Mouse (Mus musculus): Measurements from ENCODE around the gene Sgms1. TPM values are rescaled to one million over a fixed set of nuclear protein-coding genes. Genes with fewer than 3 reads are reported as not detected.
"Not testable (repeated sequence)": the region's sequence is repeated elsewhere in the genome, so short reads cannot be mapped to it uniquely, and the experiment has no call there.

Sgms1 gene
- polyA plus RNA-seq, 1 experiment from 2014 or later = 31.8 TPM

GRCm38 (mm10) chr19:32365111-32365510 lies 24.4 kb downstream of the Sgms1 start:
- no peaks in the 10 kb centered on the region for H3K36me3 ChIP-seq
- no peak for ATAC-seq
- H3K9me3 ChIP-seq (replicated peaks) = no peaks in the 10 kb centered on the region
- no peak overlapping the region for H3K4me3 ChIP-seq
- H3K4me2 ChIP-seq = no peak overlapping the region
- no peaks in the 10 kb centered on the region for H3K27me3 ChIP-seq (replicated peaks)
- H3K9ac ChIP-seq = no peak overlapping the region
- H3K27ac ChIP-seq = no peak overlapping the region
- 75% methylated on average over 6 of the region's 6 CpGs for WGBS (ENCODE audit: insufficient replicate concordance)
- peaks cover 28% of the 10 kb centered on the region for H3K4me1 ChIP-seq

DNA sequence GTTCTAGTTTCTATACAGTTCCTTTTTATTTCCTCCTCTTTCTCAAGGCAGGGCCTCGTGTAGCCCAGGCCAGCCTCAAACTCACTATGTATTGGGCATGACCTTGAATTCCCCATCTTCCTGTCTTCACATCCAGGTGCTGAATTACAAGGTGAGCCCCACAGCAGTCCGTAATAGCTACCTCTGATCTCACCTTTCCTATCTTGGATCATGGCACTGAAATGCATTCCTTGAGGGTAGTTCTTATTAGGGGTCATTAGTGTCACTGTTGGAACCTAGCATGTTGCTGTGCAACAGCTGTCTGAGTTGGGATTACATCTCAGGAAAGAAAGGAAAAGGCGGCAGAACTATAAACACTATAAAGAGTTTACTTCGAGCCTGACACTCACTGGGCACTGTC lies 25.9 kb downstream of the Sgms1 start:
- ATAC-seq = no peak

DNA sequence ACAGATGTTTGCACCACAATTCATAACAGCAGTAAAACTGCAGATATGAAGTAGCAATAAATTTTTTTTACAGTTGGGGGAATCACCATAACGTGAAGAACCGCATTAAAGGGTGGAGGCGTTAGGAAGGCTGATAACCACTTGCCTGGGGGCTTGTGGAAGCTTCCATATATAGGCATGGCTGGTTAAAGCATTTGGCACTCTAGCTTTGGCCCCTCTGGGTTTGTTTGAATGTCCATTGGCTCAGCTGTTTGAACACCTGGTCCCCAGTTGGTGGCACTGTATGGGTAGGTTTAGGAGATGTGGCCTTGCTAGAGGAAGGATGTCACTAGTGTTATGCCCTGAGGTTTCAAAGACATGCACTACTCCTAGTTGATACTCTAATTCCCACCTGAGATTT lies 27.0 kb downstream of the Sgms1 start:
- 26% methylated on average over 3 of the region's 3 CpGs for WGBS (ENCODE audit: insufficient replicate concordance)
- Histone ChIP-seq H3K36me3 (no peaks in the 10 kb centered on the region), H3K4me2 (no peak overlapping the region), H3K4me3 (no peak overlapping the region), H3K4me1 (peaks cover 32% of the 10 kb centered on the region), H3K9ac (no peak overlapping the region), H3K27me3 (replicated peaks) (no peaks in the 10 kb centered on the region), H3K9me3 (replicated peaks) (no peaks in the 10 kb centered on the region), H3K27ac (no peak overlapping the region)
- no peak for ATAC-seq

More for the DNA sequence above, 25.9 kb downstream of the Sgms1 start:
- Histone ChIP-seq H3K27ac (no peak overlapping the region), H3K4me3 (no peak overlapping the region), H3K9ac (no peak overlapping the region), H3K4me2 (no peak overlapping the region), H3K9me3 (replicated peaks) (no peaks in the 10 kb centered on the region), H3K27me3 (replicated peaks) (no peaks in the 10 kb centered on the region), H3K4me1 (peaks cover 31% of the 10 kb centered on the region), H3K36me3 (no peaks in the 10 kb centered on the region)
- 67% methylated on average over 4 of the region's 4 CpGs for WGBS (ENCODE audit: insufficient replicate concordance)

GRCm38 (mm10) chr19:32360989-32361698 lies 28.4 kb downstream of the Sgms1 start:
- no peak for ATAC-seq
- Histone ChIP-seq H3K9ac (no peak overlapping the region), H3K9me3 (replicated peaks) (no peaks in the 10 kb centered on the region), H3K4me1 (peaks cover 32% of the 10 kb centered on the region), H3K4me2 (no peak overlapping the region), H3K4me3 (no peak overlapping the region), H3K27ac (no peak overlapping the region), H3K27me3 (replicated peaks) (no peaks in the 10 kb centered on the region), H3K36me3 (no peaks in the 10 kb centered on the region)
- WGBS (ENCODE audit: insufficient replicate concordance) = 52% methylated on average over 1 of the region's 1 CpGs

- H3K36me3 ChIP-seq = no peaks in the 10 kb centered on the region
- no peak overlapping the region for H3K4me3 ChIP-seq
- WGBS (ENCODE audit: insufficient replicate concordance) = 27% methylated on average over 3 of the region's 3 CpGs
- no peaks in the 10 kb centered on the region for H3K9me3 ChIP-seq (replicated peaks)
- H3K27me3 ChIP-seq (replicated peaks) = no peaks in the 10 kb centered on the region
- H3K4me1 ChIP-seq = peaks cover 32% of the 10 kb centered on the region
- H3K4me2 ChIP-seq = no peak overlapping the region
- H3K9ac ChIP-seq = no peak overlapping the region
- ATAC-seq = no peak
- H3K27ac ChIP-seq = no peak overlapping the region
These were observed 29.0 kb downstream of the Sgms1 start for GRCm38 (mm10) chr19:32360546-32360945.

- no peak overlapping the region for H3K9ac ChIP-seq
- H3K27ac ChIP-seq = no peak overlapping the region
- H3K9me3 ChIP-seq (replicated peaks) = no peaks in the 10 kb centered on the region
- H3K4me1 ChIP-seq = peaks cover 32% of the 10 kb centered on the region
- no peak overlapping the region for H3K4me2 ChIP-seq
- H3K27me3 ChIP-seq (replicated peaks) = no peaks in the 10 kb centered on the region
- H3K4me3 ChIP-seq = no peak overlapping the region
- peak; percentile 68; the same call in 1 of the 2 replicates for ATAC-seq
- WGBS (ENCODE audit: insufficient replicate concordance) = 64% methylated on average over 12 of the region's 12 CpGs
- H3K36me3 ChIP-seq = no peaks in the 10 kb centered on the region
These were observed 30.6 kb downstream of the Sgms1 start for GRCm38 (mm10) chr19:32358699-32359517.

DNA sequence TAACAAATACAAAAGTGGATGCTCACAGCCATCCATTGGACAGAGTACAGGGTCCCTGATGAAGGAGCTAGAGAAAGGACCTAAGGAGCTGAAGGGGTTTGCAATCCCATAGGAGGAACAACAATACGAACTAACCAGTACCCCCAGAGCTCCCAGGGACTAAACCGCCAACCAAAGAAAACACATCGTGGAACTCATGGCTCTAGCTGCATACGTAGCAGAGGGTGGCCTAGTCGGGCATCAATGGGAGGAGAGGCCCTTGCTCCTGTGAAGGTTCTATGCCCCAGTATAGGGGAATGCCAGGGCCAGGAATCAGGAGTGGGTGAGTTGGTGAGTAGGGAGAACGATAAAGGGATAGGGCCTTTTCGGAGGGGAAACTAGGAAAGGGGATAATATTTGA lies 31.5 kb downstream of the Sgms1 start:
- H3K4me1 ChIP-seq = peaks cover 32% of the 10 kb centered on the region
- not testable (repeated sequence) for H3K4me3 ChIP-seq; H3K9ac ChIP-seq; H3K9me3 ChIP-seq (replicated peaks); H3K27me3 ChIP-seq (replicated peaks); H3K27ac ChIP-seq; H3K36me3 ChIP-seq; ATAC-seq; H3K4me2 ChIP-seq
- WGBS (ENCODE audit: insufficient replicate concordance) = 78% methylated on average over 7 of the region's 7 CpGs

DNA sequence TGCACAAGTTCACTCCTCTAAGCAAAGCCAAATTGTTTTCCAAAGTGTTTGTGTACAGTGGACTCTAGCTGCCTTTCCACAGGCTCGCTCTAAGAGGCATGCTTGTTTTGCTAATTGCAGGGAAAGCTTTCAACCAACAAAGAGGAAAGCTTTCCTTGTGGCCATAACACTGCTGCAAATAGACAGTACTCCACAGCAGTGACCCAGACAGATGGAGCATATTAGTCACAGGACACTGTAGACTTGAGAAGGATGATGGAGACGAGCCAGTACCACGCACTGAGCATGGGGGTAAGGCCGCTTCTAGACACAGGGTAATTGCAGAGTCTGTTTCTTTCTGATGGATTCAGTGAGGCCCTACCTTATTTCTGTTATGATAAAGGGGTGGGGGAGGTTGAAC lies 33.3 kb downstream of the Sgms1 start:
- Histone ChIP-seq H3K4me2 (no peak overlapping the region), H3K9me3 (replicated peaks) (no peaks in the 10 kb centered on the region), H3K27ac (no peak overlapping the region), H3K4me1 (peaks cover 15% of the 10 kb centered on the region), H3K27me3 (replicated peaks) (no peaks in the 10 kb centered on the region), H3K4me3 (no peak overlapping the region), H3K9ac (no peak overlapping the region), H3K36me3 (no peaks in the 10 kb centered on the region)
- WGBS (ENCODE audit: insufficient replicate concordance) = 70% methylated on average over 4 of the region's 4 CpGs
- no peak for ATAC-seq

DNA sequence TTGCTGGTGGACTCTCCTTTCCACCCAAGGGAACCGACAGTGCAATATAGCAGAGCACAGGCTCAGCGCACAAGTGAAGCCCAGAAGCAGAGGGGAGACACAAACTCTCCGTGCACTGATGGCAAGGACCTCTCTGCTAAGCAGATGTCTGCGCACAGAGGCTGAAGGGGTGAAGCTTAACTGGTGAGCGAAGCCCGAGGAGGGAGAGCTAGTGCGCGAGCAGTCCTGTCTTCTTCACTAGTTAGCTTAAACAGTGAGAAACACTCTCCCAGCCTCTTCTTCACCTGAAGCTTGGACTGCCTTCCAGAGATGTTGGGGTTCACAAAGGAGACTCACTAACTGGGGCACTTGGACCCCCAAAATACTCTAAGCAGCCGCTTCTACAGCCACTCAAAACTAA lies 36.1 kb downstream of the Sgms1 start:
- no peak overlapping the region for H3K27ac ChIP-seq
- H3K27me3 ChIP-seq (replicated peaks) = no peaks in the 10 kb centered on the region
- no peak overlapping the region for H3K4me3 ChIP-seq
- H3K9ac ChIP-seq = no peak overlapping the region
- no peak for ATAC-seq
- peaks cover 4% of the 10 kb centered on the region; the same call in 1 of the 2 replicates for H3K4me1 ChIP-seq
- H3K4me2 ChIP-seq = no peak overlapping the region
- no peaks in the 10 kb centered on the region for H3K36me3 ChIP-seq
- H3K9me3 ChIP-seq (replicated peaks) = no peaks in the 10 kb centered on the region
- WGBS (ENCODE audit: insufficient replicate concordance) = 84% methylated on average over 9 of the region's 9 CpGs

- Histone ChIP-seq H3K9me3 (replicated peaks) (no peaks in the 10 kb centered on the region), H3K27me3 (replicated peaks) (no peaks in the 10 kb centered on the region), H3K4me2 (no peak overlapping the region), H3K4me1 (peaks cover 33% of the 10 kb centered on the region), H3K4me3 (no peak overlapping the region), H3K9ac (no peak overlapping the region), H3K27ac (no peak overlapping the region), H3K36me3 (no peaks in the 10 kb centered on the region)
- 54% methylated on average over 7 of the region's 7 CpGs for WGBS (ENCODE audit: insufficient replicate concordance)
- no peak for ATAC-seq
These were observed 40.4 kb downstream of the Sgms1 start for GRCm38 (mm10) chr19:32348955-32349654.

GRCm38 (mm10) chr19:32347491-32347890 lies 42.0 kb downstream of the Sgms1 start:
- Histone ChIP-seq H3K4me3 (no peak overlapping the region), H3K4me2 (no peak overlapping the region), H3K4me1 (peaks cover 49% of the 10 kb centered on the region), H3K27me3 (replicated peaks) (no peaks in the 10 kb centered on the region), H3K27ac (no peak overlapping the region), H3K9ac (no peak overlapping the region), H3K9me3 (replicated peaks) (no peaks in the 10 kb centered on the region), H3K36me3 (no peaks in the 10 kb centered on the region)
- 72% methylated on average over 5 of the region's 5 CpGs for WGBS (ENCODE audit: insufficient replicate concordance)
- ATAC-seq = no peak

All from liver, embryonic 12.5 days (tissue).